Mouse (Mus musculus): ENCODE data around the gene Cers6. TPM values are rescaled to one million over a fixed set of nuclear protein-coding genes. Genes with fewer than 3 reads are reported as not detected.

Gene Cers6
- polyA plus RNA-seq, 1 experiment = 0.04 TPM

- no peak for TF ChIP-seq GATA1 (IDR thresholded peaks at IDR 0.05; ENCODE audit: low read length)
- TF ChIP-seq TAL1 (IDR thresholded peaks at IDR 0.05; ENCODE audit: low read length) = no peak
- H3K9me3 ChIP-seq (ENCODE audit: control insufficient read depth, low read length) = no peaks in the 10 kb centered on the region; the same call in 1 of the 2 replicates
- peaks cover 5% of the 10 kb centered on the region for H3K4me1 ChIP-seq (ENCODE audit: control insufficient read depth)
- H3K36me3 ChIP-seq (ENCODE audit: control insufficient read depth) = no peaks in the 10 kb centered on the region
- no peaks in the 10 kb centered on the region for H3K27me3 ChIP-seq (ENCODE audit: control insufficient read depth)
- peak overlapping the region; percentile 22 for H3K4me3 ChIP-seq (replicated peaks)
Observed at GRCm38 (mm10) chr2:68907721-68908463, 46.7 kb downstream of the Cers6 start.

GRCm38 (mm10) chr2:68910727-68911126 is 49.5 kb downstream of the Cers6 start:
- Histone ChIP-seq H3K27me3 (ENCODE audit: control insufficient read depth) (no peaks in the 10 kb centered on the region), H3K9me3 (ENCODE audit: control insufficient read depth, low read length) (no peaks in the 10 kb centered on the region; the same call in 1 of the 2 replicates), H3K4me3 (replicated peaks) (no peak overlapping the region), H3K36me3 (ENCODE audit: control insufficient read depth) (no peaks in the 10 kb centered on the region), H3K4me1 (ENCODE audit: control insufficient read depth) (peaks cover 5% of the 10 kb centered on the region)
- TF ChIP-seq GATA1 (IDR thresholded peaks at IDR 0.05; ENCODE audit: low read length) (no peak), TAL1 (IDR thresholded peaks at IDR 0.05; ENCODE audit: low read length) (no peak)

- no peaks in the 10 kb centered on the region for H3K9me3 ChIP-seq (ENCODE audit: control insufficient read depth, low read length)
- H3K36me3 ChIP-seq (ENCODE audit: control insufficient read depth) = no peaks in the 10 kb centered on the region
- H3K4me3 ChIP-seq (replicated peaks) = no peak overlapping the region
- TF ChIP-seq GATA1 (IDR thresholded peaks at IDR 0.05; ENCODE audit: low read length) = no peak
- no peak for TF ChIP-seq TAL1 (IDR thresholded peaks at IDR 0.05; ENCODE audit: low read length)
- no peaks in the 10 kb centered on the region for H3K27me3 ChIP-seq (ENCODE audit: control insufficient read depth)
- peaks cover 9% of the 10 kb centered on the region for H3K4me1 ChIP-seq (ENCODE audit: control insufficient read depth)
Observed at GRCm38 (mm10) chr2:68911587-68912483, 50.6 kb downstream of the Cers6 start.

- H3K4me1 ChIP-seq (ENCODE audit: control insufficient read depth) = peaks cover 5% of the 10 kb centered on the region
- H3K4me3 ChIP-seq (replicated peaks) = no peak overlapping the region
- TF ChIP-seq GATA1 (IDR thresholded peaks at IDR 0.05; ENCODE audit: low read length) (no peak), TAL1 (IDR thresholded peaks at IDR 0.05; ENCODE audit: low read length) (no peak)
Observed at GRCm38 (mm10) chr2:68915742-68916141, 54.5 kb downstream of the Cers6 start.

GRCm38 (mm10) chr2:68916299-68916698 is 55.1 kb downstream of the Cers6 start:
- no peak for TF ChIP-seq GATA1 (IDR thresholded peaks at IDR 0.05; ENCODE audit: low read length)
- no peak for TF ChIP-seq TAL1 (IDR thresholded peaks at IDR 0.05; ENCODE audit: low read length)
- Histone ChIP-seq H3K27me3 (ENCODE audit: control insufficient read depth) (no peaks in the 10 kb centered on the region), H3K4me1 (ENCODE audit: control insufficient read depth) (peaks cover 5% of the 10 kb centered on the region), H3K36me3 (ENCODE audit: control insufficient read depth) (no peaks in the 10 kb centered on the region), H3K4me3 (replicated peaks) (no peak overlapping the region), H3K9me3 (ENCODE audit: control insufficient read depth, low read length) (no peaks in the 10 kb centered on the region)

More at GRCm38 (mm10) chr2:68915742-68916141, 54.5 kb downstream of the Cers6 start:
- H3K9me3 ChIP-seq (ENCODE audit: control insufficient read depth, low read length) = no peaks in the 10 kb centered on the region
- H3K36me3 ChIP-seq (ENCODE audit: control insufficient read depth) = no peaks in the 10 kb centered on the region
- no peaks in the 10 kb centered on the region for H3K27me3 ChIP-seq (ENCODE audit: control insufficient read depth)

- Histone ChIP-seq H3K27me3 (ENCODE audit: control insufficient read depth) (no peaks in the 10 kb centered on the region), H3K4me1 (ENCODE audit: control insufficient read depth) (peaks cover 5% of the 10 kb centered on the region), H3K4me3 (replicated peaks) (no peak overlapping the region), H3K36me3 (ENCODE audit: control insufficient read depth) (no peaks in the 10 kb centered on the region), H3K9me3 (ENCODE audit: control insufficient read depth, low read length) (no peaks in the 10 kb centered on the region)
- TF ChIP-seq TAL1 (IDR thresholded peaks at IDR 0.05; ENCODE audit: low read length) (no peak), GATA1 (IDR thresholded peaks at IDR 0.05; ENCODE audit: low read length) (no peak)
Observed at GRCm38 (mm10) chr2:68917010-68917409, 55.8 kb downstream of the Cers6 start.

- Histone ChIP-seq H3K36me3 (ENCODE audit: control insufficient read depth) (no peaks in the 10 kb centered on the region), H3K4me3 (replicated peaks) (no peak overlapping the region), H3K4me1 (ENCODE audit: control insufficient read depth) (peaks cover 5% of the 10 kb centered on the region), H3K27me3 (ENCODE audit: control insufficient read depth) (no peaks in the 10 kb centered on the region), H3K9me3 (ENCODE audit: control insufficient read depth, low read length) (no peaks in the 10 kb centered on the region)
- TF ChIP-seq GATA1 (IDR thresholded peaks at IDR 0.05; ENCODE audit: low read length) = no peak
Observed at GRCm38 (mm10) chr2:68917524-68917923, 56.3 kb downstream of the Cers6 start.

GRCm38 (mm10) chr2:68924344-68924743 is 63.1 kb downstream of the Cers6 start:
- TF ChIP-seq GATA1 (IDR thresholded peaks at IDR 0.05; ENCODE audit: low read length) (no peak), TAL1 (IDR thresholded peaks at IDR 0.05; ENCODE audit: low read length) (no peak)
- no peak overlapping the region for H3K4me3 ChIP-seq (replicated peaks)
- H3K4me1 ChIP-seq (ENCODE audit: control insufficient read depth) = no peaks in the 10 kb centered on the region
- H3K27me3 ChIP-seq (ENCODE audit: control insufficient read depth) = no peaks in the 10 kb centered on the region
- no peaks in the 10 kb centered on the region for H3K9me3 ChIP-seq (ENCODE audit: control insufficient read depth, low read length)
- H3K36me3 ChIP-seq (ENCODE audit: control insufficient read depth) = no peaks in the 10 kb centered on the region

GRCm38 (mm10) chr2:68925542-68925941 is 64.3 kb downstream of the Cers6 start:
- no peaks in the 10 kb centered on the region for H3K4me1 ChIP-seq (ENCODE audit: control insufficient read depth)
- H3K4me3 ChIP-seq (replicated peaks) = no peak overlapping the region
- no peaks in the 10 kb centered on the region for H3K36me3 ChIP-seq (ENCODE audit: control insufficient read depth)
- no peaks in the 10 kb centered on the region for H3K27me3 ChIP-seq (ENCODE audit: control insufficient read depth)
- no peaks in the 10 kb centered on the region for H3K9me3 ChIP-seq (ENCODE audit: control insufficient read depth, low read length)
- TF ChIP-seq TAL1 (IDR thresholded peaks at IDR 0.05; ENCODE audit: low read length) (no peak), GATA1 (IDR thresholded peaks at IDR 0.05; ENCODE audit: low read length) (no peak)
